Mouse (Mus musculus): ENCODE data around the gene Rab33a.

Gene Rab33a

GRCm38 (mm10) chrX:48518808-48519548 is at the start of gene Rab33a:
Gene Rab33a (plus strand): TSS chrX:48519285.
- DNase-seq (ENCODE audit: low spot score): peak; percentile 19

GRCm38 (mm10) chrX:48481095-48481494 is 38.0 kb upstream of the Rab33a start:
- DNase-seq (ENCODE audit: low spot score): no peak

GRCm38 (mm10) chrX:48481687-48482086 is 37.4 kb upstream of the Rab33a start:
- DNase-seq (ENCODE audit: low spot score): no peak

DNA sequence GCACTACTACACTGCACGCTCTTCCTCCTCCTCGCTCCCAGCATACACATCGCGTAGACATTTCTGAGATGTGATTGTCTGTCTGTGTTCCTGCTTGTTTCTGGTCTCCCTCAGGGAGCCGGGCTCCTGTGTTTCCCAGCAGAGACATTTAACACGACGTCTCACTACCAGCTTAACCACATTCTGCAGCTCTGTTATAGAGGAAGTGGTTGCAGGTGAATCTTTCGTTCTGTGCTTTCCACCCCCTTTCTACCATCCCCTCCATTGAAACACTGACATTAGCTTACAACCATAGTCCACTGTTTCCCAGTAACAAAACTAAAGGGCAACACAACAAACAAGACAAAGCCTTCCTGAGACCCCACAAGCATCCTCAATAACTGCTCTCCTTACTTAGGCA is 25.3 kb upstream of the Rab33a start:
- DNase-seq (ENCODE audit: low spot score): no peak

DNA sequence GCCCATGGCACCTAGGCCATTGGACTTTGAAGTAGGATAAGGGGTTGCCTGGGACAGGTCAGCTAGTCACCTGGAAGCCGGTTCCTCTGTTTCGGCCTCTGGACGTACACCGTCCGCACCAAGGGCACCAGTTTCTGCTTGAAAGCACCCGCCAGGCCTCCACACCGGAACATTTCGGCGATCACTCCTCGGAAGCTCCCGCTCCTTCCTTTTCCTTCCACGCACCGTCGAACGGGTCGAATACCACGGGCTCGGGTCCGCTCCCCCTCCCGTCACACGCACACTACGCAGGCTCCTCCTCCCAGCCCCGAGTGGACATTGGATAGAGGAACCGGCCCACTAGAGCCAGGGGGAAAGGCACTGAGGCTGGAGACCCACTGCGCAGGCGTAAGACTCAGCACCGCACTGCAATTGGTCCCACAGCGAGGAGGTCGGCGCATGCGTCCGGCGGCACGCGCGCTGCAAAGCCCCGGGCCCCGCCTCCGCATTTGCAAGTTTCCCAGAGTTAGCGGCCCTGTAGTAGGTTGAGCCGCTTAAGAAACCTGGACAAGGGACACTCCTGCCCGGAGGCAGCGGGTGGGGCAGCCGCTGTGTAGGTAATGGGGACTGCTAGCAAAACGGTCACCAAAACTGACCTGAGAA is 5.8 kb upstream of the Rab33a start, which contains the start of gene Aifm1:
Aifm1 (minus strand) TSS at position 398 of the 642 bp plus-strand sequence.
- DNase-seq (ENCODE audit: low spot score): peak; percentile 91

GRCm38 (mm10) chrX:48513824-48514223 is 5.3 kb upstream of the Rab33a start:
- no peak for DNase-seq (ENCODE audit: low spot score)

GRCm38 (mm10) chrX:48518211-48518807 is 776 bp upstream of the Rab33a start:
- no peak for DNase-seq (ENCODE audit: low spot score)

GRCm38 (mm10) chrX:48519549-48520085 is 532 bp downstream of the Rab33a start:
- DNase-seq (ENCODE audit: low spot score): no peak

- no peak for DNase-seq (ENCODE audit: low spot score)
These were observed 2.6 kb downstream of the Rab33a start for GRCm38 (mm10) chrX:48521651-48522050.

GRCm38 (mm10) chrX:48523512-48523911 is 4.4 kb downstream of the Rab33a start:
- no peak for DNase-seq (ENCODE audit: low spot score)

DNA sequence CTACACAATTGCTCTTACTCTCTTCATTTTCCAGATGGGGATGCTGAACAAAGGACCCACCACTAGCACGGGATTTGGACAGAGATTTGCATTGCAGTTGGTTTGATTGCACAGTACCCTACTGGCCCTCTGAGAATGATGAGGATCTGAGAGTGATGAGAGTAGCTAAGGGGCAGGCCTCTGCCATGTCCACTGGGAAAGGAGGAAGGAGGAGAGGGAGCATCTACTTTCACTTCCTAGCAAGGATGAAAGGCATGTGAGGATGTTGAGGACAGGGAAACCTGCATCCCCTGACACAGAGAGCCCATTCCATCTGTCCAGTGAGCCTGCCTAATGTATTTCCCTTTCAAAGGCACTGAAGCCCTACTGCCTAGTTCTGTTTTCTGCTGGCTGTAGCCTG is 6.2 kb downstream of the Rab33a start:
- DNase-seq (ENCODE audit: low spot score): no peak

DNA sequence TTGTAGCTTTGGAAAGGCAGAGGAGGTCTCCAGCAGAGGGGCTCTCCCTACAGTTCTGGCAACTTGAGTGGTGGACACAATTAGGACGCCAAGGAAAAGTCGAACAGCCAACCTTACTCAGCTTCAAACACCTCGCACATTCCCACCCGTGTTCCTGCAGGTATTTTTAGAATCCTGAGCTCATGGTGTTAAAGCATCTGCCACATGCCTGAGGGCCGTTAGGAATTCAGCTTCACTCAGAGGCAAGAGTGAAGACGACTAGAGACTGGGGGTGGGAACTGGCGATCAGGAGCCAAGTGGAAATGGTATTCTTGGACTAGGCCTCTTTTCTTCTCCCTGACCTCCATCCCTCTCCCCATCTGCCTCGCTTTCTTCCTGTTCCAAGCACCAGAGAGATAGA is 6.8 kb downstream of the Rab33a start:
- DNase-seq (ENCODE audit: low spot score): no peak

- no peak for DNase-seq (ENCODE audit: low spot score)
These were observed 7.3 kb downstream of the Rab33a start for GRCm38 (mm10) chrX:48526435-48526834.

DNA sequence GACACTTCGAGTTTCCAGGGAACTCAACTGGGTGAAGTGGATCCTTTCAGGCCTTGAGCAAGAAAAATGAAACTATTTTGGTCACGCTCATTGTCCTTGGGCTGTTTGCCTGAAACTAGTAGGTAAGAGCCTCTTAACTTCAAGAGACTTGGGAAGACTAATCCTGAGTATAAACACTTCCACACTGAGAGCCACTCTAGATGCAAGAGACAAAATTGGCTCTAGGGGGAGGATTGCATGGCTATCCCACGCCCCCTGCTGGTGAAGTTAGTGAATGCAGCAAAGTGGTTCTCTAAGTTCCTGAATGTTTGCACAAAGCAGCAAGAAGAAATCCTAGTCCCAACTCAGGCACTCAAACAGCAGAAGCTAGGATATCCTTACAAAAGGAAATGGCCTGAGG is 13.1 kb downstream of the Rab33a start:
- peak; percentile 55 for DNase-seq (ENCODE audit: low spot score)

Data from ovary, postnatal 36 days (tissue).